Mouse (Mus musculus) liver, adult (tissue): Measurements from ENCODE around the gene Rasgef1c.
A peak's percentile ranks its signal among the peaks of the same experiment; 100 is the strongest.

Source experiments
- GATA4 ChIP-seq: IDR thresholded peaks from 2 replicates; pipeline ENCODE4 v1.6.1; 2014; ENCODE audit warnings: mild to moderate bottlenecking, low read length; ENCODE audit not compliant: insufficient replicate concordance

Rasgef1c gene

DNA sequence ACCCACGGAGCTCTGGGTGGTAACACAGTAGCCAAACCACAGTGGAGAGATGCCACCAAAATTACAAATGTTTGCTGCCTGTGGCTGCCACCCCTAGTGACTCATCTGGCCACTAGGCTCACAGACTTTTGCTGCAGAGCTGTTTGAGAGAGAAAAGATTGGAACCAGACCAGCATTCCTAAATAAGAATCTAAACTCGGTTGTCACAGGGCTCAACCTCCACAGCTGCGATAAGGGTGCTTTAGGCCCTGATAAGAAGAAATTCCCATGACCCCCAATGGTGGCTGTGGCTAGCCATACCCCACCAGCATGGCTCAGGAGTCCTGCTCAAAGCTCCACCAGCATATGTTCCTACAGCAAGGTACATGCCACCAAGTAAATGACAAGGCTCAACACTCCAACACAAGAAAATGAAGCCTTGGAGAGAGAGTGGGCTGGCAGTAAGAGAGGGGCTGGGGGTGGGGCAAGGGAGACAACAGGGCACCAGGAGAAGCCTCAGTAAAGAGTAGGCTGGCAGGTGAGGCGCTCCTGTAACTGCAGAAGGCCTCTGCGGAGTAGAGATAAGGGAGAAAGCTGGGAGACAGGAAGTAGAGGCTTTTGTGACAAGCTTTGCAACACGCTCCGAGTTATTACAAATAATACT lies 79.8 kb downstream of the Rasgef1c start:
- TF ChIP-seq GATA4: no peak

DNA sequence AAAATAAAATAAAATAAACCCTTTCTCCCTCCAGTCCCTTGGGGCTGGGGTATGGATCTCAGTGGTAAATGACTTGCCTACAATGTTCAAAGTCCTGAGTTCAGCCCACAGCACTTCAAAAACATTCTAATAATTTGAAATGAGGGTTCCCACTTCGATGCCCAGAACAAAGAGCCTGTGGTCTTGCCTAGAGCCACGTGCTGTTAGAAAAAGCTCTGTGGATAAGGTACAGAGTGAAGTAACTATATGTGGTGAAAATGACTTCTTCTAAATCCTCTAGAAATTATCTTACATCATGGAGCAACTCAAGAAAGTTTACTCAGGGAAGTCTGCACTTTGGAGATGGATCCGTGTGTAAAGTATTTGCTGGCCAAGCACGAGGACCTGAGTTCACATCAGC lies 80.5 kb downstream of the Rasgef1c start:
- TF ChIP-seq GATA4: no peak

- no peak for TF ChIP-seq GATA4
Measured at GRCm38 (mm10) chr11:49982881-49983280, 81.2 kb downstream of the Rasgef1c start.

- TF ChIP-seq GATA4: no peak
Measured at GRCm38 (mm10) chr11:49983875-49984552, 82.4 kb downstream of the Rasgef1c start.

GRCm38 (mm10) chr11:49985009-49985408 lies 83.4 kb downstream of the Rasgef1c start:
- no peak for TF ChIP-seq GATA4

GRCm38 (mm10) chr11:49986277-49987036 lies 84.8 kb downstream of the Rasgef1c start:
- peak; percentile 65; the same call in 1 of the 2 replicates for TF ChIP-seq GATA4

DNA sequence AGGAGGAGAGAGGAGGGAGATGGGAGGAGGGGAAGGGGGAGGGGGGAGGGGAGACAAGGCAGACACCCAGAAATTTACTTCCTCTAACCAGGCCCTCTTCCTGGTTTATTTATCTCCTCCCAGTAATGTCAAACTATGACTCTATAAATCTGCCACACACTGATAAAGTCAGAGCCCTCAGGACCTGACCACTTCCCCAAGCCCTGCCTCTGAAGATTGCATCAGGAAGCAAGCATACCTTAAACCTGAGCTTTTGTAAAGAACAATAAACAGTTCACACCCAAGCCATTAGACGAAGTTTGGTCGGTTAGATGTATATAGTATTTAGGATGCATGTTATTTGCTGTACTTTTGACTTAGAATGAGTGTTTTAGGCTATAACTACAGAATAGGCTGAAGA lies 92.9 kb downstream of the Rasgef1c start:
- TF ChIP-seq GATA4: no peak

DNA sequence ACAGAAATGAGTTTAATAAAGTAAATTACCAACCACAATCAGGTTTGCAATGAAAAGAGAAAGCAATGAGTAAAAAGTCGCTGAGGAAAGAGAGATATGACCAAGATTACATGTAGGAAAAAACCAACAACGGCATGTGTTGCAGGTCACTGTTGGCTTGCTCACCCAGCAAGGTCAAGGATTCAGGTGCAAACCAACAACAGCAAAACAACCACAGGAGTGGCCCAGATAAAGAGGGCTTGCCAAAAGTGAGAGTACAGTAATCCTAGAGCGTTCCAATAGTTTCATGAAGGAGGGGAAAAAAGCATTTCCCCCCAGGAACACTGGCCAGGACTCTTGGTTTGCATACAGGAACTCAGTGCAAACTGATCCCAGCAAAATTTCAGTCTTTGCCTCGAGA lies 94.8 kb downstream of the Rasgef1c start:
- TF ChIP-seq GATA4: no peak

- TF ChIP-seq GATA4: no peak
Measured at GRCm38 (mm10) chr11:49997321-49997720, 95.7 kb downstream of the Rasgef1c start.

DNA sequence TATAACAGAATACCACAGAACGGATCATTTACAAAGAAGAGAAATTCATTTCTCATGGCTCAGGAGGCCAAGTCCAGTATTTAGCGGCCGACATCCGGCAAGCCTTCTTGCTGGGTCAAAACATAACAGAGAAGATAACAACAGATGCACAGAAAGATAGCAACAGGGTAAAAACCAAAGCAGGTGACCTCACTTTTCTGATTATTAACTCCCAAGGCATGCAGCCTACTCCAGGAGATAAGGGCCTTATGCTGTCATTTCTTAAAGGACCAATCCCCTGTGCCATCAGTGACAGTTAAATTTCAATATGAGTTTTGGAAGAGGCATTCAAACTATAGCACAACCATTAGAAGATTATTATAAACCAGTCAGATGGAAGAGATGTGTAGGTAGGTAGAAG lies 101.2 kb downstream of the Rasgef1c start:
- no peak for TF ChIP-seq GATA4

DNA sequence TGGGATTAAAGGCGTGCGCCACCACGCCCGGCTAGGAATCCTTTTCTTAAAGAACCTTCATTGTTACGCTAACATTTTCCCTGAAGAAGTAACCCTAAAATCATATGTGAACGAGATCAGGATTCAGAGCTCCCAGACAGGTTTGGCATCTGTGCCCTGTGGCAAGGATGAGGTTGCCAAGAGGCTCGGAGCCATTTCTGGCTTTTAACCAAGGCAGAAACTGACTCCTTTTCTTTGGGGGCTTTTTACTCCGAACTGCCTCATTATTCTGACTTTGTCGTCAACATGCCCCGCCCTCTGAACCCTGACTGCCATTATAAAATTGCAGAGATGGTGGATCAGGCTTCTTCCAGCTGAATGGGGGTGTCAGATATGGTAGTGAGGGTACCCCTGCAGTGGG lies 106.1 kb downstream of the Rasgef1c start:
- TF ChIP-seq GATA4: no peak

- TF ChIP-seq GATA4: no peak
Measured at GRCm38 (mm10) chr11:50008231-50008630, 106.6 kb downstream of the Rasgef1c start.

DNA sequence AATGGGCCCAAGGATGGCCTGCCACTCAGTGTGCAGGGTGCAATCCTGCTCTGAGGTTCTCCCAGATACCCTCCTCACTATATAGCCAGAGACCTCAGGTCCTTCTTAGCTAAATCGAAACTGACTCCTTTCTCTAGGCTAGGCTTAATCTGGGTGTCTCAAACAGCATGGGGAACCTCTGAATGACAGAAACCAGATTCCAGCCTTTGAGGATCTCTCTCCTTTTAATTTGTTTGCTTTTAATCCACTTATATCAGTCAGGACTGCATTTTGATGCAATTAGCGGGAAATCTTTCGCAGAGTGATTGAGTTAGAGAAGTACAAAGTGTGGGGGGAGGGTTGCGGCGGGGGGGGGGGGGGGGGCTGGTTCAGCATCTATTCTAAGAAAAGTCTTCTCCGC lies 111.4 kb downstream of the Rasgef1c start:
- no peak for TF ChIP-seq GATA4

- TF ChIP-seq GATA4: no peak
Measured at GRCm38 (mm10) chr11:50016503-50016902, 114.9 kb downstream of the Rasgef1c start.

- TF ChIP-seq GATA4: no peak
Measured at GRCm38 (mm10) chr11:50017511-50017910, 115.9 kb downstream of the Rasgef1c start.

DNA sequence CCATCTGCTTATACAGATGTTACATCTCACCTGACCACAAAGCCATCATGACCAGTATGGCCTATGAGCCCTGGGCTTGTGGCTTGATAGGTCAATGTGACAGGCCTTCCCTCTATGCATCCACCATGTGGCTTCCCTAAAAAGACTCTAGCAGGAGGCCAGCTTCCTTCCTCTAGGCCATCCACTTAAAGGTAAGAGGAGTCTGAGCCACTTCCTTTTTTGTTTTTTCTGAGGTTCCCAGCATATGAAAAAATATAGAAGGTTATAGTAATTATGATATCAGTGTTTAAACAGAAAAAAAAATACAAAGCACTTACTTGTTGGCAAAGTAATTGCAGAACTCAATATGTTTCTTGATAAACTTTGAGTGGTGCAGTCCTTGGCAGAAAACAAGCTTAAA lies 117.2 kb downstream of the Rasgef1c start:
- no peak for TF ChIP-seq GATA4

GRCm38 (mm10) chr11:50022085-50022484 lies 120.5 kb downstream of the Rasgef1c start:
- TF ChIP-seq GATA4: no peak

- TF ChIP-seq GATA4: no peak
Measured at GRCm38 (mm10) chr11:50024445-50024832, 122.8 kb downstream of the Rasgef1c start.
